Mouse (Mus musculus) embryonic facial prominence, embryonic 11.5 days (tissue): ENCODE results near the gene Pirb. TPM values are rescaled to one million over a fixed set of nuclear protein-coding genes. Genes with fewer than 3 reads are reported as not detected.
A peak's percentile ranks its signal among the peaks of the same experiment; 100 is the strongest.

Experiments used
- ATAC-seq: fragments of 200-750 bp; cut with Nextera tagmentation; replicated peaks from 2 replicates; pipeline ENCODE4 v1.8.0; 2017; ENCODE audit warnings: low read depth; ENCODE audit not compliant: insufficient number of reproducible peaks, low FRiP score, low TSS enrichment
- DNase-seq: peaks from one replicate; pipeline ENCODE4 v3.0.0-alpha.2; 2015; ENCODE audit warnings: low spot score
- H3K27ac ChIP-seq: fragments of 300-500 bp; sonication (generic); replicated peaks from 2 replicates; pipeline ENCODE4 v1.5.1; 2014; ENCODE audit warnings: mild to moderate bottlenecking, low read depth, low read length, control low read depth
- H3K27me3 ChIP-seq: fragments of 300-500 bp; sonication (generic); 2 replicates; pipeline ENCODE4 v1.6.1; 2014; ENCODE audit warnings: mild to moderate bottlenecking, low read length, moderate library complexity, mixed read lengths; ENCODE audit not compliant: control insufficient read depth, insufficient read depth
- H3K36me3 ChIP-seq: fragments of 300-500 bp; sonication (generic); replicated peaks from 2 replicates; pipeline ENCODE4 v1.6.1; 2014; ENCODE audit warnings: low read depth, mild to moderate bottlenecking, low read length, moderate library complexity, mixed read lengths; ENCODE audit not compliant: control insufficient read depth, insufficient read depth
- H3K4me1 ChIP-seq: fragments of 300-500 bp; sonication (generic); 2 replicates; pipeline ENCODE4 v1.6.1; 2014; ENCODE audit warnings: low read length, mixed read lengths; ENCODE audit not compliant: control insufficient read depth, insufficient read depth
- H3K4me2 ChIP-seq: fragments of 300-500 bp; sonication (generic); 2 replicates; pipeline ENCODE4 v1.6.1; 2014; ENCODE audit warnings: low read depth, mild to moderate bottlenecking, control low read depth, low read length, moderate library complexity
- H3K4me3 ChIP-seq: fragments of 300-500 bp; sonication (generic); 2 replicates; pipeline ENCODE4 v1.5.1; 2014; ENCODE audit warnings: low read depth, low read length, control low read depth
- H3K9ac ChIP-seq: fragments of 300-500 bp; sonication (generic); replicated peaks from 2 replicates; pipeline ENCODE4 v1.6.1; 2014; ENCODE audit warnings: mild to moderate bottlenecking, control low read depth, low read length
- H3K9me3 ChIP-seq: fragments of 300-500 bp; sonication (generic); replicated peaks from 2 replicates; pipeline ENCODE4 v1.6.1; 2016; ENCODE audit warnings: mild to moderate bottlenecking, low read length, inconsistent platforms, mixed read lengths; ENCODE audit not compliant: control insufficient read depth
- WGBS: fragments of 180-500 bp; shearing (Covaris S2); extraction: QIAGEN DNeasy Blood & Tissue Kit; methylation state at CpG from one replicate; pipeline ENCODE4 v1.1.7; 2014; 5-methylcytosine and 5-hydroxymethylcytosine counted together
- polyA plus RNA-seq: library from polyadenylated mRNA; unstranded; fragments of >200 nt; fragmentation: Nextera tagmentation; extraction: Ambion mirVana; gene quantifications from 2 replicates; pipeline ENCODE4 v1.2.1, GENCODE M21; 2014

Pirb gene
- polyA plus RNA-seq, 1 experiment from 2014 or later = 0.10 TPM

GRCm38 (mm10) chr7:3666921-3667391, 53.2 kb downstream of the Pirb start:
- H3K4me3 ChIP-seq = no peak overlapping the region
- 16% methylated on average over 14 of the region's 14 CpGs for WGBS
- no peaks in the 10 kb centered on the region for H3K9me3 ChIP-seq
- H3K36me3 ChIP-seq = no peaks in the 10 kb centered on the region; the same call in 1 of the 2 replicates
- no peak for DNase-seq
- H3K4me1 ChIP-seq = no peaks in the 10 kb centered on the region; the same call in 1 of the 2 replicates
- H3K4me2 ChIP-seq = no peak overlapping the region
- H3K9ac ChIP-seq = no peak overlapping the region; the same call in 1 of the 2 replicates
- H3K27ac ChIP-seq = no peak overlapping the region
- H3K27me3 ChIP-seq = no peaks in the 10 kb centered on the region
- ATAC-seq = no peak

- Histone ChIP-seq H3K9me3 (no peaks in the 10 kb centered on the region), H3K4me3 (peak within 1 kb of the TSS; percentile 64), H3K27me3 (no peaks in the 10 kb centered on the region), H3K9ac (peak within 1 kb of the TSS; percentile 77), H3K4me1 (no peaks in the 10 kb centered on the region; the same call in 1 of the 2 replicates), H3K27ac (peak within 1 kb of the TSS; percentile 63), H3K36me3 (peaks cover 3% of the 10 kb centered on the region; the same call in 1 of the 2 replicates), H3K4me2 (peak within 1 kb of the TSS; percentile 65)
- ATAC-seq (peak; percentile 99), DNase-seq (peak; percentile 97)
- 4% methylated on average over 44 of the region's 45 CpGs for WGBS
These were observed 54.7 kb downstream of the Pirb start, which contains the start of gene Leng1 for GRCm38 (mm10) chr7:3665215-3666114. Gene Leng1 (minus strand): TSS chr7:3665840.

- Histone ChIP-seq H3K27me3 (no peaks in the 10 kb centered on the region), H3K4me1 (no peaks in the 10 kb centered on the region; the same call in 1 of the 2 replicates), H3K27ac (peak overlapping the region; percentile 63; the same call in 1 of the 2 replicates), H3K4me2 (peak overlapping the region; percentile 65), H3K9ac (peak overlapping the region; percentile 77), H3K9me3 (no peaks in the 10 kb centered on the region), H3K36me3 (peaks cover 7% of the 10 kb centered on the region), H3K4me3 (peak overlapping the region; percentile 64)
- peak; percentile 31 for DNase-seq
- WGBS = 33% methylated on average over 15 of the region's 15 CpGs
- peak; percentile 25 for ATAC-seq
These were observed 55.5 kb downstream of the Pirb start for GRCm38 (mm10) chr7:3664524-3665214.

Other genes starting within 250 kb of the Pirb start
- gene Tarm1, start 217.8 kb downstream of the Pirb start, polyA plus RNA-seq = not detected in 2 replicates
- 0.11 and 0.20 TPM in 2 replicates for gene Oscar, start 104.2 kb downstream of the Pirb start, polyA plus RNA-seq
- gene Ndufa3, start 103.0 kb downstream of the Pirb start, polyA plus RNA-seq = 296 and 350 TPM in 2 replicates
- gene Tfpt, start 90.5 kb downstream of the Pirb start, polyA plus RNA-seq = 29.0 and 30.7 TPM in 2 replicates
- 142 and 151 TPM in 2 replicates for gene Prpf31, start 90.4 kb downstream of the Pirb start, polyA plus RNA-seq
- gene Cnot3, start 75.1 kb downstream of the Pirb start, polyA plus RNA-seq = 57.4 and 63.9 TPM in 2 replicates
- 15.3 and 16.5 TPM in 2 replicates for gene Leng1, start 54.6 kb downstream of the Pirb start, polyA plus RNA-seq
- gene Tmc4, start 42.8 kb downstream of the Pirb start, polyA plus RNA-seq = 3.9 and 4.3 TPM in 2 replicates
- 257 and 283 TPM in 2 replicates for gene Tsen34, start 27.5 kb downstream of the Pirb start, polyA plus RNA-seq
- gene Mboat7, start 26.9 kb downstream of the Pirb start, polyA plus RNA-seq = 27.6 and 28.4 TPM in 2 replicates
- gene Rps9, start 16.4 kb downstream of the Pirb start, polyA plus RNA-seq = 1,406 and 1,416 TPM in 2 replicates
- gene Gm15448, start 105.3 kb upstream of the Pirb start, polyA plus RNA-seq = not detected in 2 replicates
- 0.13 TPM in 1 of 2 replicates, not detected in the other for gene Pira2, start 124.7 kb upstream of the Pirb start, polyA plus RNA-seq
- 0.11 TPM in 1 of 2 replicates, not detected in the other for gene Gm14548, start 177.7 kb upstream of the Pirb start, polyA plus RNA-seq
- gene Lilra6, start 195.1 kb upstream of the Pirb start, polyA plus RNA-seq = 0.11 TPM in 1 of 2 replicates, not detected in the other